Mouse (Mus musculus): ENCODE measurements around the gene Evi5. TPM values are rescaled to one million over a fixed set of nuclear protein-coding genes. Genes with fewer than 3 reads are reported as not detected.

The Evi5 gene
- polyA plus RNA-seq, 1 experiment from 2014 or later, result 74.0 TPM

- DNase-seq (ENCODE audit: low spot score), result no peak
- ATAC-seq, result no peak
- H3K4me3 ChIP-seq (ENCODE audit: low read depth, low read length), result no peak overlapping the region
- TF ChIP-seq CTCF (IDR thresholded peaks at IDR 0.05) (no peak), EP300 (IDR thresholded peaks at IDR 0.05) (no peak)
- peaks cover 31% of the 10 kb centered on the region for H3K27me3 ChIP-seq (replicated peaks; ENCODE audit: insufficient read depth, low read length)
- H3K27ac ChIP-seq (ENCODE audit: low read length), result no peak overlapping the region
- WGBS, result 36% methylated on average over 2 of the region's 2 CpGs
- no peak overlapping the region for H3K9ac ChIP-seq (replicated peaks; ENCODE audit: low read depth)
- H3K4me1 ChIP-seq (ENCODE audit: insufficient read depth, low read depth, low read length), result no peaks in the 10 kb centered on the region
- no peaks in the 10 kb centered on the region for H3K9me3 ChIP-seq (ENCODE audit: low read length)
- no peak overlapping the region for H3K4me2 ChIP-seq (replicated peaks; ENCODE audit: low read depth, low read length)
- H3K36me3 ChIP-seq (ENCODE audit: insufficient read depth, low read length), result no peaks in the 10 kb centered on the region
Measured at GRCm38 (mm10) chr5:107731844-107732243, 143.1 kb downstream of the Evi5 start.

- Histone ChIP-seq H3K9me3 (ENCODE audit: low read length) (no peaks in the 10 kb centered on the region), H3K27me3 (replicated peaks; ENCODE audit: insufficient read depth, low read length) (peaks cover 36% of the 10 kb centered on the region), H3K27ac (ENCODE audit: low read length) (no peak overlapping the region), H3K4me1 (ENCODE audit: insufficient read depth, low read depth, low read length) (no peaks in the 10 kb centered on the region), H3K36me3 (ENCODE audit: insufficient read depth, low read length) (no peaks in the 10 kb centered on the region), H3K4me2 (replicated peaks; ENCODE audit: low read depth, low read length) (no peak overlapping the region), H3K9ac (replicated peaks; ENCODE audit: low read depth) (no peak overlapping the region), H3K4me3 (ENCODE audit: low read depth, low read length) (no peak overlapping the region)
- no peak for ATAC-seq
- no peak for DNase-seq (ENCODE audit: low spot score)
- TF ChIP-seq EP300 (IDR thresholded peaks at IDR 0.05) (no peak), CTCF (IDR thresholded peaks at IDR 0.05) (no peak)
- WGBS, result 47% methylated on average over 3 of the region's 3 CpGs
Measured at GRCm38 (mm10) chr5:107731408-107731807, 143.5 kb downstream of the Evi5 start.

GRCm38 (mm10) chr5:107727007-107727402 lies 147.9 kb downstream of the Evi5 start:
- H3K9ac ChIP-seq (replicated peaks; ENCODE audit: low read depth), result no peak overlapping the region
- no peak for TF ChIP-seq EP300 (IDR thresholded peaks at IDR 0.05)
- TF ChIP-seq CTCF (IDR thresholded peaks at IDR 0.05), result no peak
- ATAC-seq (no peak), DNase-seq (ENCODE audit: low spot score) (no peak)
- peaks cover 30% of the 10 kb centered on the region for H3K4me1 ChIP-seq (ENCODE audit: insufficient read depth, low read depth, low read length)
- WGBS, result 22% methylated on average over 12 of the region's 12 CpGs
- H3K4me3 ChIP-seq (ENCODE audit: low read depth, low read length), result peak overlapping the region; percentile 31; the same call in 1 of the 2 replicates
- peak overlapping the region; percentile 56 for H3K4me2 ChIP-seq (replicated peaks; ENCODE audit: low read depth, low read length)
- H3K27ac ChIP-seq (ENCODE audit: low read length), result no peak overlapping the region
- no peaks in the 10 kb centered on the region for H3K9me3 ChIP-seq (ENCODE audit: low read length)
- H3K36me3 ChIP-seq (ENCODE audit: insufficient read depth, low read length), result no peaks in the 10 kb centered on the region
- H3K27me3 ChIP-seq (replicated peaks; ENCODE audit: insufficient read depth, low read length), result peaks cover 71% of the 10 kb centered on the region

- 2% methylated on average over 55 of the region's 57 CpGs for WGBS
- ATAC-seq (no peak), DNase-seq (ENCODE audit: low spot score) (no peak)
- no peaks in the 10 kb centered on the region for H3K36me3 ChIP-seq (ENCODE audit: insufficient read depth, low read length)
- H3K4me3 ChIP-seq (ENCODE audit: low read depth, low read length), result peak overlapping the region; percentile 31
- H3K9ac ChIP-seq (replicated peaks; ENCODE audit: low read depth), result no peak overlapping the region
- H3K4me2 ChIP-seq (replicated peaks; ENCODE audit: low read depth, low read length), result peak overlapping the region; percentile 56
- peaks cover 34% of the 10 kb centered on the region for H3K4me1 ChIP-seq (ENCODE audit: insufficient read depth, low read depth, low read length)
- H3K27ac ChIP-seq (ENCODE audit: low read length), result no peak overlapping the region
- TF ChIP-seq EP300 (IDR thresholded peaks at IDR 0.05), result no peak
- TF ChIP-seq CTCF (IDR thresholded peaks at IDR 0.05), result no peak
- no peaks in the 10 kb centered on the region for H3K9me3 ChIP-seq (ENCODE audit: low read length)
- H3K27me3 ChIP-seq (replicated peaks; ENCODE audit: insufficient read depth, low read length), result peaks cover 70% of the 10 kb centered on the region
Measured at GRCm38 (mm10) chr5:107726281-107727006, 148.5 kb downstream of the Evi5 start.

- no peak within 1 kb of the TSS for H3K9ac ChIP-seq (replicated peaks; ENCODE audit: low read depth)
- WGBS, result under 1% methylated on average over 41 of the region's 41 CpGs
Measured at GRCm38 (mm10) chr5:107725435-107726261, 149.3 kb downstream of the Evi5 start, which contains the start of gene Gfi1. Gfi1 (minus strand) TSS chr5:107726036.

More at GRCm38 (mm10) chr5:107725435-107726261, 149.3 kb downstream of the Evi5 start, which contains the start of gene Gfi1:
- peak within 1 kb of the TSS; percentile 56 for H3K4me2 ChIP-seq (replicated peaks; ENCODE audit: low read depth, low read length)
- H3K4me3 ChIP-seq (ENCODE audit: low read depth, low read length), result peak within 1 kb of the TSS; percentile 33
- H3K9me3 ChIP-seq (ENCODE audit: low read length), result no peaks in the 10 kb centered on the region
- H3K27ac ChIP-seq (ENCODE audit: low read length), result no peak within 1 kb of the TSS
- peaks cover 74% of the 10 kb centered on the region for H3K27me3 ChIP-seq (replicated peaks; ENCODE audit: insufficient read depth, low read length)
- DNase-seq (ENCODE audit: low spot score) (no peak), ATAC-seq (no peak)
- no peaks in the 10 kb centered on the region for H3K36me3 ChIP-seq (ENCODE audit: insufficient read depth, low read length)
- peaks cover 40% of the 10 kb centered on the region for H3K4me1 ChIP-seq (ENCODE audit: insufficient read depth, low read depth, low read length)
- TF ChIP-seq EP300 (IDR thresholded peaks at IDR 0.05) (no peak), CTCF (IDR thresholded peaks at IDR 0.05) (no peak)

Data from lung, postnatal 0 days (tissue).